9 mouse cellular contexts compared by ENCODE assay signal in genomic region chr16:35517976-35518951, GRCm38 (mm10). TPM values are rescaled to one million over a fixed set of nuclear protein-coding genes. Genes with fewer than 3 reads are reported as not detected.
DNase-seq lines count a peak whose midpoint lies in the region.
"Had no signal": no experiment of that assay in that cellular context is flagged by ENCODE, and none has a peak within 500 bp of the region (broad histone marks: within the 10 kb centered on the region; RNA-seq: fewer than 3 reads in every experiment).

No protein-coding gene starts in this region.

- intact Hi-C loops in gastrocnemius, postnatal 14 days (cut with DNase I; ENCODE audit: low total_unique reads), result no loop called here

- peak; percentile 10 for DNase-seq in gastrocnemius, postnatal 14 days
- no peak for DNase-seq in gastrocnemius, adult 18-20 months (ENCODE audit: low spot score)
- peak; percentile 54 for DNase-seq in adrenal gland, postnatal 14 days
- peak; percentile 77 for DNase-seq in kidney, adult 9 months
- DNase-seq in lung, postnatal 25 days (ENCODE audit: low spot score), result peak; percentile 57
- no peak for DNase-seq in T-cell, adult 2 months (ENCODE audit: low spot score)
- DNase-seq in right cerebral cortex, postnatal 14 days, result no peak
- DNase-seq in thymus, postnatal 10 days (ENCODE audit: low spot score in 2 of 2), result no peak
- DNase-seq: thymus, adult 2 months had no signal

RNA-seq across cellular contexts. Expression of gene Sema5b, which starts 22.7 kb away (rescaled TPM):
- total RNA-seq in gastrocnemius, postnatal 14 days (2021), result 1 to 10 TPM; 1.1 to 2.1 TPM
- under 1 TPM; 0.23 to 0.24 TPM for total RNA-seq in gastrocnemius, adult 18-20 months (2021)
- total RNA-seq in adrenal gland, postnatal 14 days (2021), result 3.9 and 4.3 TPM in 2 replicates

RNA-seq across cellular contexts. Expression of gene Pdia5, which starts 27.6 kb away (rescaled TPM):
- total RNA-seq in gastrocnemius, postnatal 14 days (2021), result 1 to 10 TPM; 6.7 TPM
- total RNA-seq in gastrocnemius, adult 18-20 months (2021), result 1 to 10 TPM; 1.9 to 2.0 TPM
- 18.5 and 23.4 TPM in 2 replicates for total RNA-seq in adrenal gland, postnatal 14 days (2021)

Comparison
In these comparisons a context has a peak if more than half of its experiments do, and no peak if none do; other contexts are left out.
1. DNase-seq: peak in gastrocnemius, postnatal 14 days (single experiment), adrenal gland, postnatal 14 days (single experiment), kidney, adult 9 months (single experiment) and lung, postnatal 25 days (single experiment); none in gastrocnemius, adult 18-20 months (single experiment), T-cell, adult 2 months (single experiment), right cerebral cortex, postnatal 14 days (single experiment) and thymus, postnatal 10 days (0 of 2).